Mouse (Mus musculus): ENCODE results near the gene Sfxn2.

- TF ChIP-seq CTCF (IDR thresholded peaks at IDR 0.05; ENCODE audit: control insufficient read depth, insufficient read depth, insufficient replicate concordance, low read depth, low read length) = no peak
- TF ChIP-seq POLR2A (IDR thresholded peaks at IDR 0.05; ENCODE audit: control insufficient read depth, low read depth, low read length) = no peak
Observed at GRCm38 (mm10) chr19:46527632-46528528, 45.3 kb upstream of the Sfxn2 start.

All from testis, adult 2 months (tissue).